Mouse (Mus musculus) CH12.LX (cell line): ENCODE measurements around the gene Cdhr4. TPM values are rescaled to one million over a fixed set of nuclear protein-coding genes. Genes with fewer than 3 reads are reported as not detected.

Source experiments
- DNase-seq: peaks from one replicate; pipeline ENCODE4 v3.0.0-alpha.2; 2013; ENCODE audit errors: extremely low read depth
- H3K27ac ChIP-seq: 2 replicates; pipeline ENCODE4 v1.5.1; 2012; ENCODE audit warnings: low read depth, mild to moderate bottlenecking, control low read depth, moderate library complexity; ENCODE audit not compliant: insufficient read depth
- H3K27me3 ChIP-seq: replicated peaks from 2 replicates; pipeline ENCODE3; 2012; ENCODE audit warnings: inconsistent platforms
- H3K36me3 ChIP-seq, 2 experiments: replicated peaks in 1 of 2; 2 replicates each; pipeline versions ENCODE3 to v1.6.1; 2012; ENCODE audit warnings: inconsistent platforms in 1 of 2, low read length in 1 of 2, mild to moderate bottlenecking in 1 of 2, mixed read lengths in 1 of 2, moderate library complexity in 1 of 2; ENCODE audit not compliant: control insufficient read depth in 1 of 2, insufficient read depth in 1 of 2
- H3K4me1 ChIP-seq, 2 experiments: 2 replicates each; pipeline ENCODE4 v1.6.1; 2012; ENCODE audit warnings: inconsistent platforms in 1 of 2, moderate library complexity in 1 of 2; ENCODE audit not compliant: insufficient read depth in 2 of 2, control insufficient read depth in 1 of 2
- H3K4me2 ChIP-seq: 2 replicates; pipeline ENCODE4 v1.6.1; 2012; ENCODE audit warnings: low read depth, mild to moderate bottlenecking, control low read depth; ENCODE audit not compliant: poor library complexity, insufficient read depth, severe bottlenecking
- H3K4me3 ChIP-seq, 3 experiments: fragments of 150-350 bp in 1 of 3; sonication (generic) in 1 of 3; replicated peaks in 1 of 3; 2 replicates each; pipeline versions ENCODE3 to v1.5.1; 2011 to 2012; ENCODE audit warnings: low read depth in 2 of 3, low read length in 2 of 3, mild to moderate bottlenecking in 2 of 3, moderate library complexity in 2 of 3, control low read depth in 1 of 3, improper control_type of control experiment in 1 of 3, inconsistent platforms in 1 of 3, mixed read lengths in 1 of 3; ENCODE audit not compliant: poor library complexity in 1 of 3
- H3K79me2 ChIP-seq: replicated peaks from 2 replicates; pipeline ENCODE4 v1.6.1; 2012; ENCODE audit warnings: mild to moderate bottlenecking, moderate library complexity; ENCODE audit not compliant: control insufficient read depth, poor library complexity, insufficient read depth, severe bottlenecking; ENCODE audit errors: extremely low read depth
- H3K9ac ChIP-seq: 2 replicates; pipeline ENCODE4 v1.6.1; 2012; ENCODE audit warnings: low read depth, mild to moderate bottlenecking, control low read depth, moderate library complexity; ENCODE audit not compliant: insufficient read depth
- H3K9me3 ChIP-seq: replicated peaks from 2 replicates; pipeline ENCODE3; 2012; ENCODE audit warnings: low read length, inconsistent platforms, mixed read lengths
- BHLHE40 ChIP-seq: IDR thresholded peaks from 2 replicates; pipeline ENCODE4 v1.6.1; 2011; ENCODE audit warnings: mild to moderate bottlenecking, low read depth, low read length, improper control_type of control experiment
- CHD1 ChIP-seq: IDR thresholded peaks from 2 replicates; pipeline ENCODE4 v1.6.1; 2012; ENCODE audit warnings: low read depth, low read length, improper control_type of control experiment, inconsistent platforms
- CHD2 ChIP-seq: IDR thresholded peaks from 2 replicates; pipeline ENCODE4 v1.6.1; 2011; ENCODE audit warnings: low read length, improper control_type of control experiment
- CTCF ChIP-seq, 2 experiments: IDR thresholded peaks in 1 of 2; conservative IDR thresholded peaks in 1 of 2; 2 replicates each; pipeline ENCODE4 v1.5.1; 2011 to 2012; ENCODE audit warnings: low read depth in 2 of 2, low read length in 2 of 2, improper control_type of control experiment in 1 of 2, inconsistent platforms in 1 of 2, mild to moderate bottlenecking in 1 of 2, moderate library complexity in 1 of 2
- E2F4 ChIP-seq: IDR thresholded peaks from 2 replicates; pipeline ENCODE4 v1.6.1; 2011; ENCODE audit warnings: low read depth, low read length, improper control_type of control experiment; ENCODE audit not compliant: insufficient replicate concordance
- EP300 ChIP-seq: IDR thresholded peaks from 2 replicates; pipeline ENCODE4 v1.6.1; 2011; ENCODE audit warnings: low read length, improper control_type of control experiment
- ETS1 ChIP-seq: conservative IDR thresholded peaks from 2 replicates; pipeline ENCODE4 v1.6.1; 2012; ENCODE audit warnings: low read depth, mild to moderate bottlenecking, inconsistent platforms, low read length, improper control_type of control experiment, moderate library complexity
- IRF4 ChIP-seq: IDR thresholded peaks from 2 replicates; pipeline ENCODE4 v1.6.1; 2014; ENCODE audit warnings: low read depth, mild to moderate bottlenecking, inconsistent platforms, low read length, improper control_type of control experiment
- JUND ChIP-seq: conservative IDR thresholded peaks from 2 replicates; pipeline ENCODE4 v1.6.1; 2011; ENCODE audit warnings: low read depth, low read length, improper control_type of control experiment
- KAT2A ChIP-seq: IDR thresholded peaks from 2 replicates; pipeline ENCODE4 v1.6.1; 2012; ENCODE audit warnings: low read length, improper control_type of control experiment, inconsistent platforms; ENCODE audit not compliant: insufficient replicate concordance
- MAFK ChIP-seq: IDR thresholded peaks from 2 replicates; pipeline ENCODE4 v1.6.1; 2011; ENCODE audit warnings: low read length, improper control_type of control experiment; ENCODE audit not compliant: insufficient replicate concordance
- MAX ChIP-seq: IDR thresholded peaks from 2 replicates; pipeline ENCODE4 v1.6.1; 2011; ENCODE audit warnings: low read length, improper control_type of control experiment
- MEF2A ChIP-seq: IDR thresholded peaks from 2 replicates; pipeline ENCODE4 v1.6.1; 2014; ENCODE audit warnings: low read depth, mild to moderate bottlenecking, inconsistent platforms, low read length, improper control_type of control experiment, borderline replicate concordance
- NELFE ChIP-seq: IDR thresholded peaks from 2 replicates; pipeline ENCODE4 v1.6.1; 2011; ENCODE audit warnings: low read depth, low read length, improper control_type of control experiment
- NRF1 ChIP-seq: IDR thresholded peaks from 2 replicates; pipeline ENCODE4 v1.6.1; 2014; ENCODE audit warnings: low read depth, mild to moderate bottlenecking, inconsistent platforms, low read length, improper control_type of control experiment, moderate library complexity
- POLR2A ChIP-seq: IDR thresholded peaks from 2 replicates; pipeline ENCODE4 v1.6.1; 2011; ENCODE audit warnings: low read depth, mild to moderate bottlenecking, improper control_type of control experiment, low read length
- POLR2AphosphoS2 ChIP-seq: IDR thresholded peaks from 2 replicates; pipeline ENCODE4 v1.6.1; 2011; ENCODE audit warnings: low read depth, low read length, improper control_type of control experiment
- RCOR1 ChIP-seq: conservative IDR thresholded peaks from 2 replicates; pipeline ENCODE4 v1.6.1; 2012; ENCODE audit warnings: low read depth, mild to moderate bottlenecking, inconsistent platforms, low read length, improper control_type of control experiment
- SIN3A ChIP-seq: IDR thresholded peaks from 2 replicates; pipeline ENCODE4 v1.6.1; 2012; ENCODE audit warnings: low read length, improper control_type of control experiment, inconsistent platforms
- TBP ChIP-seq: conservative IDR thresholded peaks from 2 replicates; pipeline ENCODE4 v1.6.1; 2011; ENCODE audit warnings: low read depth, low read length, improper control_type of control experiment
- TCF12 ChIP-seq: IDR thresholded peaks from 2 replicates; pipeline ENCODE4 v1.6.1; 2014; ENCODE audit warnings: low read depth, mild to moderate bottlenecking, inconsistent platforms, low read length, improper control_type of control experiment
- USF1 ChIP-seq: IDR thresholded peaks from 2 replicates; pipeline ENCODE4 v1.6.1; 2014; ENCODE audit warnings: low read depth, mild to moderate bottlenecking, inconsistent platforms, low read length, improper control_type of control experiment
- USF2 ChIP-seq: conservative IDR thresholded peaks from 2 replicates; pipeline ENCODE4 v1.6.1; 2011; ENCODE audit warnings: low read depth, low read length, improper control_type of control experiment
- ZKSCAN1 ChIP-seq: IDR thresholded peaks from 2 replicates; pipeline ENCODE4 v1.6.1; 2012; ENCODE audit warnings: low read depth, inconsistent platforms, low read length, improper control_type of control experiment, borderline replicate concordance
- ZMIZ1 ChIP-seq: IDR thresholded peaks from 2 replicates; pipeline ENCODE4 v1.6.1; 2012; ENCODE audit warnings: low read depth, mild to moderate bottlenecking, inconsistent platforms, low read length, improper control_type of control experiment
- dilution Hi-C: fragments of 300-500 bp; cut with MboI; formaldehyde crosslinking; loops from 2 replicates; pipeline ENCODE4 v1.14.3; 2020; ENCODE audit warnings: low sequenced_read_pairs; ENCODE audit not compliant: extremely low pct_unique_long_range_greater_than_20kb, extremely low pct_ligation_motif_present
- in situ Hi-C: fragments of 300-500 bp; cut with MboI; formaldehyde crosslinking; loops from 3 replicates; pipeline ENCODE4 v1.14.3; 2019; ENCODE audit warnings: low sequenced_read_pairs, low pct_ligation_motif_present, low pct_unique_long_range_greater_than_20kb, mixed read lengths
- polyA plus RNA-seq: library from polyadenylated mRNA; unstranded; fragments of >175 nt; gene quantifications from 2 replicates; pipeline ENCODE4 v1.2.1, GENCODE M21; 2012; ENCODE audit warnings: low read depth; ENCODE audit not compliant: insufficient read length
- total RNA-seq, 2 experiments: library from RNA; depleted of rRNA; stranded (reverse); fragments of 300-350 nt in 1 of 2; fragments of >200 nt in 1 of 2; gene quantifications; 2 replicates each; pipeline ENCODE4 v1.2.3; 2012 to 2014

Gene Cdhr4
- total and polyA plus RNA-seq, 3 experiments: 0.35 to 0.79 TPM; not detected in 1

DNA sequence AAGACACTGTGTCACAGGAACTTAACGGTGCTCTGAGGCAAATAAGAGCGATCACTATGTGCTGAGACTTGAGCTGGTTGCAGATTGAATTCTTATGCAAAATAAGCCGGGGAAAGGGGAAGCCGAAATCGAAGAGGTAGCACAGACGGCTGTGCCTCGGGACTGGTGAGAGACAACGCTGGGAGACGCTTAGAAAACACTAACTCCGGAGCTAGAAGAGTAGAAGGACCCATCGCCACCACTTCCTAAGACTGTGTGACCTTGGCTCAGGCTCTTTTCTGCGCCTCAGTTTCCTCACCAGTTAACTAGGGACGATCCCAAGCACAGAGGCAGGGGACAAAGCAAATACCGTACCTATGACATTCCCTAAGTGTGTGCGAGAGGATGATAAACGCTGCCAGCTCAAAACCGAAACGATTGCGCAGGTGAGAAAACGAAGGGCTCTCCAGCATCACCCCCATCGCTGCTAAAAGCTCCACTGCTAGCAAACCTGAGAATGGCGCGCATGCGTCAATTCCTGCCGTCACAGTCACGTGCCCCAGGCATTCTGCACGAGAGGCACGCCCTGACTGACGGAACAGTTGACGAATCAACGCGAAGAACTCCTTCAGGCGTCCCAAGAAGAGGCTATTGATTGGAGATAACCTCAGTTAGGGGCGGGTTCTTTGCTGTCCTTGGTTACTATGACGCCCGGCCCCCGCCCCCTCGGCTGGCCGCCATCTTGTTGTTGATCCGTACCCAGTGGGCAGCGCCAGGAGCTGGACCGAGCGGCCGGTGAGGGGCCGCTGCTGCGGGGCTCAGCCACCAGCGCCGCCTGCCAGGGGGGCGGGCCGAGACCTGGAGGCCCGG, 9.8 kb downstream of the Cdhr4 start, which contains the start of gene Ip6k1:
TSS of gene Ip6k1 (plus strand) at position 580 of the 849 bp plus-strand sequence.
- peaks cover 0 to 7% of the 10 kb centered on the region in 2 experiments for H3K36me3 ChIP-seq
- dilution Hi-C loops (no loop called here), in situ Hi-C loops (no loop called here)
- peak within 1 kb of the TSS; percentile 97 for H3K9ac ChIP-seq
- peak within 1 kb of the TSS; percentile 77 for H3K27ac ChIP-seq
- peak within 1 kb of the TSS; percentile 64 to 96 (median 93) for H3K4me3 ChIP-seq
- H3K4me1 ChIP-seq: peaks cover 0 to 30% of the 10 kb centered on the region in 2 experiments; a peak in 2 of 4 replicates
- H3K9me3 ChIP-seq: no peaks in the 10 kb centered on the region
- H3K4me2 ChIP-seq: peak within 1 kb of the TSS; percentile 74
- H3K27me3 ChIP-seq: no peaks in the 10 kb centered on the region
- DNase-seq: peak; percentile 100
- TF ChIP-seq SIN3A: no peak
- TF ChIP-seq E2F4: no peak
- peak; percentile 91 for TF ChIP-seq NRF1
- peak; percentile 80; the same call in 1 of the 2 replicates for TF ChIP-seq ZMIZ1
- TF ChIP-seq POLR2A: peak; percentile 85
- no peak for TF ChIP-seq JUND
- TF ChIP-seq MAX: peak; percentile 99
- TF ChIP-seq CHD2: peak; percentile 88
- TF ChIP-seq USF1: peak; percentile 98
- peak; percentile 100 for TF ChIP-seq BHLHE40
- peak; percentile 48; the same call in 1 of the 2 replicates for TF ChIP-seq MAFK
- peak; percentile 80 for TF ChIP-seq TBP
- peak; percentile 92 for TF ChIP-seq NELFE
- no peak for TF ChIP-seq CHD1
- TF ChIP-seq KAT2A: peak; percentile 35; the same call in 1 of the 2 replicates
- peak; percentile 74 for TF ChIP-seq TCF12
- TF ChIP-seq ZKSCAN1: no peak
- 0 out of 2 replicates have a peak, but pooled peaks have one; percentile 54 for TF ChIP-seq POLR2AphosphoS2
- TF ChIP-seq MEF2A: no peak
- TF ChIP-seq RCOR1: peak; percentile 19; the same call in 1 of the 2 replicates
- peak; percentile 28; the same call in 1 of the 2 replicates for TF ChIP-seq IRF4
- no peak; the same call in 1 of the 2 replicates for TF ChIP-seq ETS1
- TF ChIP-seq CTCF (conservative IDR thresholded peaks at IDR 0.05 in 1 of 2, IDR thresholded peaks at IDR 0.05 in 1 of 2; ENCODE audit: low read depth in 2 of 2, low read length in 2 of 2): no peak
- peak; percentile 98 for TF ChIP-seq USF2
- TF ChIP-seq EP300: peak; percentile 45; the same call in 1 of the 2 replicates
- H3K79me2 ChIP-seq: peaks cover 38% of the 10 kb centered on the region
